Mouse (Mus musculus) frontal cortex, postnatal 36 days (tissue): ENCODE measurements at regions not wholly inside any gene's neighbourhood (a gene's known extent, or its start where the extent isn't known, plus 50 kb on each side); places are given as distances from the start of the nearest gene placed in this dataset.

Experiments
- DNase-seq, 2 experiments: peaks; one replicate each; pipeline ENCODE4 v3.0.0; 2022; ENCODE audit warnings: low spot score in 2 of 2

DNA sequence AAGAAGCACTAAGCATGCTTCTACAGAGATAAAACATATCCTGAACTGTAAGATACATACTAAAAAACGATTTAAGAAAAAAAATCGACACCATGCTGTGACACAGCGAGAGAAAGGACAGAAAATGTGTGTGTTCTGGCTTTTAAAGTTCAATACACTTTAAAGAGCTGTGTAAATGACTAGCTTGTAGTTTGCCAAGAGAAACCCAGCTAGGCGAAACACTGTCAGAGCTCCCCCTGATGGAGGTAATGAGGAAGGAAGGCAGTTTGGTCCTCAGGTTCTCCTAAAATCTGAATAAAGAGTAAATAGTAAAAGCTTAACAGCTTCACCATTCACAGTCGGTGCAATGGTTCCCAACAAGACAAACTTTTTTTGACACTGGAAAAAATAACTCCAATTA lies 67.1 kb upstream of the Gabrg2 start:
- peak; percentile 52 to 82 for DNase-seq

GRCm38 (mm10) chr11:42051567-42051966 lies 50.9 kb upstream of the Gabrg2 start:
- no peak for DNase-seq
